Mouse (Mus musculus): ENCODE data around the gene Etl4. TPM values are rescaled to one million over a fixed set of nuclear protein-coding genes. Genes with fewer than 3 reads are reported as not detected.

Gene Etl4
- polyA plus RNA-seq, 1 experiment from 2014 or later, result 1.5 TPM

GRCm38 (mm10) chr2:20290982-20291740, 381.6 kb downstream of the Etl4 start:
- H3K9me3 ChIP-seq (ENCODE audit: low read length), result no peaks in the 10 kb centered on the region
- ATAC-seq, result no peak
- H3K4me2 ChIP-seq (ENCODE audit: low read depth, low read length), result no peak overlapping the region
- TF ChIP-seq CTCF (IDR thresholded peaks at IDR 0.05; ENCODE audit: low read depth) (no peak), EP300 (IDR thresholded peaks at IDR 0.05; ENCODE audit: low read depth) (no peak)
- no peaks in the 10 kb centered on the region for H3K27me3 ChIP-seq (ENCODE audit: insufficient read depth, low read length)
- no peak overlapping the region for H3K9ac ChIP-seq (replicated peaks)
- no peaks in the 10 kb centered on the region for H3K4me1 ChIP-seq (ENCODE audit: insufficient read depth)
- H3K4me3 ChIP-seq (ENCODE audit: low read depth, low read length), result no peak overlapping the region
- no peaks in the 10 kb centered on the region for H3K36me3 ChIP-seq (replicated peaks; ENCODE audit: insufficient read depth, low read length)
- no peak for DNase-seq
- 55% methylated on average over 4 of the region's 4 CpGs for WGBS (ENCODE audit: insufficient replicate concordance)
- no peak overlapping the region for H3K27ac ChIP-seq (ENCODE audit: low read depth)

- no peak for TF ChIP-seq CTCF (IDR thresholded peaks at IDR 0.05; ENCODE audit: low read depth)
- TF ChIP-seq EP300 (IDR thresholded peaks at IDR 0.05; ENCODE audit: low read depth), result no peak
- Histone ChIP-seq H3K36me3 (replicated peaks; ENCODE audit: insufficient read depth, low read length) (no peaks in the 10 kb centered on the region), H3K4me2 (ENCODE audit: low read depth, low read length) (no peak overlapping the region), H3K4me3 (ENCODE audit: low read depth, low read length) (no peak overlapping the region), H3K27ac (ENCODE audit: low read depth) (no peak overlapping the region), H3K9me3 (ENCODE audit: low read length) (no peaks in the 10 kb centered on the region), H3K4me1 (ENCODE audit: insufficient read depth) (no peaks in the 10 kb centered on the region), H3K9ac (replicated peaks) (no peak overlapping the region), H3K27me3 (ENCODE audit: insufficient read depth, low read length) (no peaks in the 10 kb centered on the region)
- ATAC-seq, result no peak
- 47% methylated on average over 2 of the region's 2 CpGs for WGBS (ENCODE audit: insufficient replicate concordance)
- no peak for DNase-seq
These were observed 382.1 kb downstream of the Etl4 start for GRCm38 (mm10) chr2:20291741-20292110.

DNA sequence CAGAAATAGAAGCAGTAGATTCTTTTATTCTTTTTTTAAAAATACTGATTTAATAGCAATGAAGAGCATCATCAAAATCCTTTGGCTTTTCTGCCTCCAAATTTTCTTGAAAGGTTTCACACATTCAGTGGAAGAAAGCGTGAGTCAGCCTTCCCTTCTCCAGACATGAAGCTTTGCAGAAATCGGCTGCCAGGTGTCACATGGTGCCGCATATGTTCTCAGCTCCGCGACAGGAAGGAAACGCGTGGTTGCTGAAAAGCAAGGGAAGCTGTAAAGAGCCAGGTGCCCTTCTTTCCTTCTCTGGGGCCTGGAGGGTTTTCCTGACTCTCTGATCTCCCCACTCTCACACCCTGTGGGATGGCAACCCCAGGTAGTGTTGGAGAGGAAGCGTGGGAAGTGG, 383.8 kb downstream of the Etl4 start:
- TF ChIP-seq EP300 (IDR thresholded peaks at IDR 0.05; ENCODE audit: low read depth) (no peak), CTCF (IDR thresholded peaks at IDR 0.05; ENCODE audit: low read depth) (no peak)
- DNase-seq (no peak), ATAC-seq (no peak)
- Histone ChIP-seq H3K9me3 (ENCODE audit: low read length) (no peaks in the 10 kb centered on the region), H3K27ac (ENCODE audit: low read depth) (no peak overlapping the region), H3K4me1 (ENCODE audit: insufficient read depth) (no peaks in the 10 kb centered on the region), H3K4me3 (ENCODE audit: low read depth, low read length) (no peak overlapping the region), H3K36me3 (replicated peaks; ENCODE audit: insufficient read depth, low read length) (no peaks in the 10 kb centered on the region), H3K4me2 (ENCODE audit: low read depth, low read length) (no peak overlapping the region), H3K9ac (replicated peaks) (no peak overlapping the region), H3K27me3 (ENCODE audit: insufficient read depth, low read length) (no peaks in the 10 kb centered on the region)
- 53% methylated on average over 8 of the region's 8 CpGs for WGBS (ENCODE audit: insufficient replicate concordance)

- H3K9me3 ChIP-seq (ENCODE audit: low read length), result no peaks in the 10 kb centered on the region
- H3K4me2 ChIP-seq (ENCODE audit: low read depth, low read length), result no peak overlapping the region
- no peak for ATAC-seq
- H3K27ac ChIP-seq (ENCODE audit: low read depth), result no peak overlapping the region
- no peaks in the 10 kb centered on the region for H3K27me3 ChIP-seq (ENCODE audit: insufficient read depth, low read length)
- DNase-seq, result no peak
- WGBS (ENCODE audit: insufficient replicate concordance), result 23% methylated on average over 4 of the region's 4 CpGs
- no peak for TF ChIP-seq CTCF (IDR thresholded peaks at IDR 0.05; ENCODE audit: low read depth)
- no peak for TF ChIP-seq EP300 (IDR thresholded peaks at IDR 0.05; ENCODE audit: low read depth)
- H3K4me3 ChIP-seq (ENCODE audit: low read depth, low read length), result no peak overlapping the region
- no peaks in the 10 kb centered on the region for H3K36me3 ChIP-seq (replicated peaks; ENCODE audit: insufficient read depth, low read length)
- H3K4me1 ChIP-seq (ENCODE audit: insufficient read depth), result no peaks in the 10 kb centered on the region
- H3K9ac ChIP-seq (replicated peaks), result no peak overlapping the region
These were observed 385.0 kb downstream of the Etl4 start for GRCm38 (mm10) chr2:20294596-20294995.

- TF ChIP-seq EP300 (IDR thresholded peaks at IDR 0.05; ENCODE audit: low read depth) (no peak), CTCF (IDR thresholded peaks at IDR 0.05; ENCODE audit: low read depth) (no peak)
- Histone ChIP-seq H3K4me2 (ENCODE audit: low read depth, low read length) (no peak overlapping the region), H3K36me3 (replicated peaks; ENCODE audit: insufficient read depth, low read length) (no peaks in the 10 kb centered on the region), H3K27ac (ENCODE audit: low read depth) (no peak overlapping the region), H3K9me3 (ENCODE audit: low read length) (no peaks in the 10 kb centered on the region), H3K4me1 (ENCODE audit: insufficient read depth) (no peaks in the 10 kb centered on the region), H3K9ac (replicated peaks) (no peak overlapping the region), H3K4me3 (ENCODE audit: low read depth, low read length) (no peak overlapping the region), H3K27me3 (ENCODE audit: insufficient read depth, low read length) (no peaks in the 10 kb centered on the region)
- ATAC-seq, result no peak
- DNase-seq, result no peak
- 83% methylated on average over 3 of the region's 3 CpGs for WGBS (ENCODE audit: insufficient replicate concordance)
These were observed 392.9 kb downstream of the Etl4 start for GRCm38 (mm10) chr2:20302517-20302916.

GRCm38 (mm10) chr2:20324954-20325353, 415.4 kb downstream of the Etl4 start:
- ATAC-seq (no peak), DNase-seq (no peak)
- no peaks in the 10 kb centered on the region for H3K27me3 ChIP-seq (ENCODE audit: insufficient read depth, low read length)
- no peak overlapping the region for H3K27ac ChIP-seq (ENCODE audit: low read depth)
- no peak overlapping the region for H3K9ac ChIP-seq (replicated peaks)
- no peaks in the 10 kb centered on the region for H3K4me1 ChIP-seq (ENCODE audit: insufficient read depth)
- H3K36me3 ChIP-seq (replicated peaks; ENCODE audit: insufficient read depth, low read length), result no peaks in the 10 kb centered on the region
- no peaks in the 10 kb centered on the region for H3K9me3 ChIP-seq (ENCODE audit: low read length)
- TF ChIP-seq EP300 (IDR thresholded peaks at IDR 0.05; ENCODE audit: low read depth) (no peak), CTCF (IDR thresholded peaks at IDR 0.05; ENCODE audit: low read depth) (no peak)
- H3K4me3 ChIP-seq (ENCODE audit: low read depth, low read length), result no peak overlapping the region
- no peak overlapping the region for H3K4me2 ChIP-seq (ENCODE audit: low read depth, low read length)
- 40% methylated on average over 1 of the region's 1 CpGs for WGBS (ENCODE audit: insufficient replicate concordance)

All from liver, postnatal 0 days (tissue).